Mouse (Mus musculus) 416B (cell line): ENCODE data around the gene Mtx1.

Experiments used
- DNase-seq: peaks from one replicate; pipeline ENCODE4 v3.0.0; 2011; ENCODE audit warnings: low read depth

The Mtx1 gene

DNA sequence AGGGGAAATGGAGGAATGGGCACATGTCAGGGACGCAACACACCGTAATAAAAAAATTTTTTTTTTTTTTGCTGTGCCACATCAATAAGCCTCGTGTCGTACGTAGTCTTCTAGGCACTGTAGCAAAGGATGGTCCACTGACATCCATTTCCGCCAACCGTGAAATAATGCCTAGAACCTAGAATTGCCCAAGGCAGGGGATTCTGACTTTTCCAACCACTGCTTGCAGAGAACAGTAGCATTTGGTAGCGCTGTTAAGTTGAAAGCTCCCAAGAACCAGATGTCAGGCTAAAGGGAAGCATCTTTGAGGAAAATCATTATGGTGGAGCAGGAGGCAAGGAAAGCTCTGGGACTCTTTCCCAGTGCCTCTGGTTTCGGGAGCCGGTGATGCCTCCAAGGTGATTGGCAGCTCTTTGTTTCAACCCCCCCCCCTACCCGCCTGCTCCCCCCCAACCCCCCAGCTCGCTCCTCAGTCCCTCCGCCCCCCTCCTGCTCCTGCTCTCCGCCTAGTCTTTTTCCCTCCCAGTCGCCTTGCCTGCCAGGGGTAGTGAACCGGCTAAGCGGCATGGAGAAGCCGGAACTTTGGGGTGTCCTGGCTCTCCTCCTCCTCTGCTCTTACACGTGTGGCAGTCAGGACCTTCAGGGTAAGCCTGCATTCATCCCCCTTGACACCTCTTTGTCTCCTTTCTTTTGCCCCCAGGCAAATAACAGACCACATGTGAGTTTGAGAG is 12.0 kb downstream of the Mtx1 start, which contains the start of gene Thbs3:
TSS of gene Thbs3 (plus strand) at position 500 of the 731 bp plus-strand sequence.
- DNase-seq = no peak

DNA sequence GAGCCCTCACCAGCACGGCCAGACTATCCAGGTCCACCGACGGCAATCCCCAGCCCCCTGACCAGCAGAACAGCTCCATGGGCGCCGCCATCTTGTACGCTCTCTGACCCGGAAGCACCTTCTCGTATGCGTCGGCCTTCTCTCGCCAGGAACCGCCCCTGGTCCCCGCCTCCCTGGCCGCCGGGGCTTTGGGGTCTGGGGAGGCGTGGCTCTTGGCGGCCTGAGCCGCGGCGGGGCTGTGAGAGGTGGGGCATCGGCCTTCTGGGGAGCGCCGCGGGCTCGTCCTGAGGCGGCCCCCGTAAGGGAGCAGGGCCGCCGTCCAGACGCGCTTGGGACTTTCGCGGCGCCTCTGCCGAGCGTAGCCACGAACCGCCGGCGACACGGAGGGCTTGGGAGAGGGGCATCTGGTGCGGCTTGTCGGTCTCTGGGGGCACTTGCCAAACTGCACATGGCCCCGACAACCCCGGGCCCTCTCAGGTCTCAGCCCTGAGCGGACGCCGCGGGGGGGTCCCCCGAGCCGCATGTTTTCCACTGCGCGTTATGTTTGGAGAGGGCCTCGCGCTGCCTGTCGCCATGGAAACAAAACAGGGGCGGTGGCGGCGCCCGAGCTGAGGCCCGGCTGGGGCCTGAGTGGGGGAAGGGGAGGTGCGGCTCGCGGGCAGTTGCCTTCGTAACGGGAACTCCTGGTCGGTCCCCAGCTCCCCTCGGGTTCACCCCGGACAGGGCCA is 12.9 kb downstream of the Mtx1 start:
- peak; percentile 92 for DNase-seq

- no peak for DNase-seq
Observed at GRCm38 (mm10) chr3:89210731-89211130, 16.2 kb downstream of the Mtx1 start.

DNA sequence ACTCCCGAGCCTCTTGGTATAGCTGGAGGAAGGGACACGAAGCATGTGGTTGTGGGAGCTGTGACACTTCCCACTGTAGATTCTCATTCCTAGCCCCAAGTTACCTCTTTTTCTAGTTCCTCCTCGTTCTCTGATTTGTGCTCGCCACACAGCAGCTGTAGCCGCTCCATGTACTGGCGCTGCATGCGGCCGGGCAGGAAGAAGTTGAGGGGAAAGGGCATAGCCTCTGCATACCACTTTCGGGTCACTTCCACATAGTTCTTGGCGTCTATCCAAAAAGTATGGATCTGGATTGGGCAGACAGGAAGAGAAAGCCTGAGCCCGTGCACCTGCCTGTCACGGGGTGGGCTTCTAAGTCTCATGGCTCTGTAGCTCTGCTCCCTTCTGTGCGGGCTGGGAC is 16.7 kb downstream of the Mtx1 start:
- no peak for DNase-seq

GRCm38 (mm10) chr3:89209731-89210130 is 17.2 kb downstream of the Mtx1 start:
- DNase-seq = no peak

GRCm38 (mm10) chr3:89208736-89209135 is 18.2 kb downstream of the Mtx1 start:
- no peak for DNase-seq

- no peak for DNase-seq
Observed at GRCm38 (mm10) chr3:89208075-89208657, 18.7 kb downstream of the Mtx1 start.

DNA sequence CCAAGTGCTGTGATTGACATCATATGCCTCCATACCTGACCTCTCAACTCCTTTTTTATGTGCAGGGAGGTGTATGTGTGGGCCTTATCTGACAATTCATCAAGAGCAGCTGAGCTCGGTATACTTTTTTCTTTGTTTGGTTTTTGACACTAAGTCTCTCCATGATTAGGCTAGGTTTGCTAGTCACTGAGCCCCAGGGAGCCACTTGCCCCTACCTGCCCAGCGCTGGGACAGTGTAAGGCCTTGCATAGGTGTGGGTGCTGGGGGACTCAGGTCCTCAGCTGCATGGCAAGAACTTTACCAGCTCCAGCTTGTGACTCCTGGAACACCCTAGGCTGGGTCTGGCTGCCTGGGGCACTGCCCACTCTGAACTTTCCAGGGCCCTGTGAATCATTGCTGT is 20.2 kb downstream of the Mtx1 start:
- no peak for DNase-seq

- no peak for DNase-seq
Observed at GRCm38 (mm10) chr3:89206079-89206478, 20.8 kb downstream of the Mtx1 start.

GRCm38 (mm10) chr3:89203142-89203514 is 23.8 kb downstream of the Mtx1 start:
- DNase-seq = no peak

DNA sequence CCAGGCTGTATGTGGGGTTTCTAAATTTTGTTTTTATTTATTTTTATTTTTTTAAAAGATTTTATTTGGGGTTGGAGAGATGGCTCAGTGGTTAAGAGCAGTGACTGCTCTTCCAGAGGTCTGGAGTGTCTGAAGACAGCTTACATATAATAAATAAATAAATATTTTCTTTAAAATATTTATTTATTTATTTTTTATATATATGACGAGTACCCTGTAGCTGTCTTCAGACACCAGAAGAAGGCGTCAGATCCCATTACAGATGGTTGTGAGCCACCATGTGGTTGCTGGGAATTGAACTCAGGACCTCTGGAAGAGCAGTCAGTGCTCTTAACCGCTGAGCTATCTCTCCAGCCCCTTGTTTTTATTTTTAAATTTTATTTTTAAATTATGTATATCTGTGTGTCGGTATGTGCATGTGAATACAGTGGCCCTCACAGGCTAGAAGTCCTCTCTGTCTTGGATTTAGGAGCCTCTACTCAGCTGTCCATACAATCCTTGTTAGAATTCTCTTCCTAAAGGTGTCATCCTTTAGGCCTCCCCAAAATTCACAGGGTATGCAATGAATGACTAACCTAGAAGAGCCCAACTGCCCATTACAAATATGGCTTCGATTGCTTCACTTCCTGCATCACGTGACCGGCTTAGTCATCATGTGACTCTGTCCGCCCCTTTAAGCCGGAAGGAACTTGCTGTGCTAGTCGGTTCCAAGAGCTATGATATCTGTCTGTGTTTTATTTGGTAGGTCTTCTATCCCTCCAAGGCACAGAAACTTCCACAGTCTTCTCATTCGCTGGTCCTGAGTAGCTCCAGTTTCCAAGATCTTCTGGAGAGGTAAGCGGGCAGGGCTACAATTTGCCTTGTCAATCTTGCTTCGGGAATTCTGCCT is 24.4 kb downstream of the Mtx1 start, which contains the start of gene Gba:
TSS of gene Gba (plus strand) at position 676 of the 889 bp plus-strand sequence.
- DNase-seq = peak; percentile 96

- DNase-seq = peak; percentile 74
Observed at GRCm38 (mm10) chr3:89199839-89200238, 27.0 kb downstream of the Mtx1 start.

DNA sequence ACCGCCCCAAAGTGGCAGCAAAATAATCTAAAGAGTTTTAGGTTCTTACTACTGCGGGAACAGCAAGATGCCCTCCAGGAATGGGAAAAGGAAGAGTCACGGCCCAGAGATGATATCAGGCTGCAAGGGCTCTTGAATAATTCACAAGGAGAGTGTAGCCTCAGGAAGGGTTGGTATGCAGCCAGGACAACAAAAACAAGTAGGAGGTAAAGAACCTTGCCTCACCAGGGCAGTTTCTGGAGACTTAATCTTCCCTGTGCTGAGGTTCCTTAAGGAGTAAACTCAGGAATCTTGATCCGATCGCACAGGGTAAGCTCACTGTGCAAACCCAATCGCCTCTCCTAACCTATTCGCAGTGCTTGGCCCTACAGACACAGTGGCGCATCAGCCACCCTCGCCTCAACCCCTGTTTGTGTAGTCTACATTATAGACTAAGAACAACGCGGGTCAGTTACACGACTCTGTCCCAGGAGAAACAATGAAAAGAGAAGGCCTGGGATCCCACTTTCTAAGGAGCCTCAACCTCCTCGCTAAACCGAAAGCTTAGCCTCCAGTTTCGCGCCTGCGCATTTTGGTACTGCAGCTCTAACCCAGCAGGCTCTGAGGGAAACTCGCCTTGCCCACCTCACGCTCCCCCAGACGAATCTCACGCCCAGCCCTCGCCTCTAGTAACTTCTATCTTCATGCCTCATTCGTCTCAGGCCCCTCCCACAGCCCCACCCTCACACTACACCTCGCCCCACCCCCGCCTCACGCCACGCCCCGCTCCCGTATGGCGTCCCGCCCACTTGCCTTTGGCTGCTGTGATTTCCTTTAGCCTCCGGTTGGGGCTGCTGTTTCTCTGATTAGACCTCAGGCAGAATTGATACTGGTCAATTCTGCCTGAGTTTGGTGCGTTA is 30.7 kb downstream of the Mtx1 start:
- DNase-seq = peak; percentile 98

DNA sequence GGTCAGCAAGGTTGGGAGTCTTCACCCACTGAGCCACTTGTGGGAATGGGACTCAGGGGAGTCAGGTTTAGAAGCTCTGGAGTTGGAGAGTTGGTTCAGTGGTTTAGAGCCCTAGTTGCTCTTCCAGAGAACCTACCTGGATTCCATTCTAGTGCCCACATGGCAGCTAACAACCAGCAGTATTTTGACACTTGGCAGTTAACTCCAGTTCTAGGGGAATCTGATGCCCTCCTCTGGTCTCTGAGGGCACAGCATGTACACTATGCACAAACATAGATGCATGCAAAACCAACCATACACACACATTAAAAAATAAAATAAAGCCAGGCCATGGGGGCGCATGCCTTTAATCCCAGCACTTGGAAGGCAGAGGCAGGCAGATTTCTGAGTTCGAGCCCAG is 33.0 kb downstream of the Mtx1 start:
- peak; percentile 78 for DNase-seq

GRCm38 (mm10) chr3:89193351-89193750 is 33.5 kb downstream of the Mtx1 start:
- peak; percentile 73 for DNase-seq

- peak; percentile 63 for DNase-seq
Observed at GRCm38 (mm10) chr3:89190436-89190835, 36.5 kb downstream of the Mtx1 start.

DNA sequence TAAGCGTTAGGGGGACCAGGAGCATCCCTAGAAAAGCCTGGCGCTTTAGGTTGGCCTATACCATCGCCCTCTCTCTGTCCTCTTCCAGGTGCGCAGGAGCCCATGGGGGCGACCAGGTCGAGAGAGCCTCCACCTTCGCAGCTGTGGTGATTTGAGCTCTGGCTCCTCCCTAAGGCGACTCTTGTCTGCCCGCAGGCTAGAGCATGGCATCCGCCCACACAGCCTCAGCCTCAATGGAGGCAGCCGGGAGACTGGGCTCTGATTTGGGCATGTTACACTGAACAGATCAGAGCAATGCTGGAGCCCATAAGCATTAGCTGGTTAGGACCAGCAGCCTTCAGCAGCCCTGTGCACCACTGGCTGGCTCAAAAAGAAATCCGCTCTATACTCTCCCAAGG is 38.4 kb downstream of the Mtx1 start:
- no peak for DNase-seq

DNA sequence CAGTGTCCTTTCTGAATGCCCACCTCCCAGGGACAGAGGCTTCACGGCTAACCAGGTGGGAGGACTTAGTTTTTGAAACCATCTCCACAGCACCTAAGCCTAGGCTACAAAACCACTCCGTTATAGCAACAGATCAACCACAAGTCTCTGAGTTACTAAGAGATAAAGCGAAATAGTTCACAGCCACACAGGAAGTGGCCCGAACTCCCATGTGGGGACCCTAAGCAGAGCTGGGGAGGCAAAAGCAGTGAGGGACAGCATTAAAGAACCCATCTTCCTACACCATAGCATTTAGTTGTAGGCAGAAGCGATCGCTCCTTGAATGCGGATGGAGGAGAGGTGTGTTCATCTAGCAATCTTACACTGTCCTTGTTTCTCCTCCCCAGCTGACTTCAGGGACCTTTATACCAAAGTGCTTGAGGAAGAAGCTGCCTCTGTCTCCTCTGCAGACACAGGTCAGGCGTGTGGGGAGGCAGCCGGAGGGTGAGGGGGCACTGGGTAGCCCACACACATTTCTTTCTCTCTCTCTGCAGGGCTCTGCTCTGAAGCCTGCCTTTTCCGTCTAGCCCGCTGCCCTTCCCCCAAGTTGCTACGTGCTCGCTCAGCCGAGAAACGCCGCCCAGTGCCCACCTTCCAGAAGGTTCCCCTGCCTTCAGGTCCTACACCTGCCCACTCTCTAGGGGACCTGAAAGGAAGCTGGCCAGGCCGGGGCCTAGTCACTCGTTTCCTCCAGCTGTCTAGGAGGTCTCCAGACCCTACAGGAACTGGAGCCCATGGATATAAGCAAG is 39.0 kb downstream of the Mtx1 start:
- no peak for DNase-seq

DNA sequence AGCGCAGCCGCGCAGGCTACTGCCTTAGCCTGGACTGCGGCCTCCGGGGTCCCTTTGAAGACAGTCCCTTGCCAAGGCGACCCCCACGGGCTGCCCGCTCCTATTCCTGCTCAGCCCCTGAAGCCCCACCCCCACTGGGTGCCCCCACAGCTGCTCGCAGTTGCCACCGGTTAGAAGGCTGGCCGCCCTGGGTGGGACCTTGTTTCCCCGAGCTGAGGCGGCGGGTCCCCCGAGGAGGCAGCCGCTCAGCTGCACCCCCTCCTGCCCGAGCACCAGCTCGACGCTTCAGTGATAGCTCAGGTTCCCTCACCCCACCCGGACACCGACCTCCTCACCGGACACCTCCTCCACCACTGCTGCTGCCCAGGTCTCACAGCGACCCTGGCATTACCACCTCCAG is 39.7 kb downstream of the Mtx1 start:
- DNase-seq = no peak

GRCm38 (mm10) chr3:89183959-89184315 is 43.0 kb downstream of the Mtx1 start:
- DNase-seq = no peak
